Mouse (Mus musculus) heart, embryonic 13.5 days (tissue): ENCODE data around the gene Frem3. TPM values are rescaled to one million over a fixed set of nuclear protein-coding genes. Genes with fewer than 3 reads are reported as not detected.

Source experiments
- ATAC-seq: fragments of 200-750 bp; cut with Nextera tagmentation; 2 replicates; pipeline ENCODE4 v1.8.0; 2017; ENCODE audit warnings: moderate TSS enrichment; ENCODE audit not compliant: insufficient number of reproducible peaks, low FRiP score, low TSS enrichment; ENCODE audit errors: extremely low read depth
- H3K27ac ChIP-seq: fragments of 300-500 bp; sonication (generic); replicated peaks from 2 replicates; pipeline ENCODE4 v1.5.1; 2015; ENCODE audit warnings: moderate library complexity, mild to moderate bottlenecking, inconsistent platforms
- H3K27me3 ChIP-seq: fragments of 300-500 bp; sonication (generic); replicated peaks from 2 replicates; pipeline ENCODE4 v1.6.1; 2015; ENCODE audit warnings: mild to moderate bottlenecking, inconsistent platforms
- H3K36me3 ChIP-seq: fragments of 300-500 bp; sonication (generic); 2 replicates; pipeline ENCODE4 v1.6.1; 2015; ENCODE audit warnings: mild to moderate bottlenecking, inconsistent platforms
- H3K4me1 ChIP-seq: fragments of 300-500 bp; sonication (generic); 2 replicates; pipeline ENCODE4 v1.6.1; 2015; ENCODE audit warnings: inconsistent platforms
- H3K4me2 ChIP-seq: fragments of 300-500 bp; sonication (generic); 2 replicates; pipeline ENCODE4 v1.6.1; 2015; ENCODE audit warnings: inconsistent platforms, mild to moderate bottlenecking, moderate library complexity
- H3K4me3 ChIP-seq: fragments of 300-500 bp; sonication (generic); 2 replicates; pipeline ENCODE4 v1.5.1; 2015; ENCODE audit warnings: moderate library complexity, mild to moderate bottlenecking, inconsistent platforms
- H3K9ac ChIP-seq: fragments of 300-500 bp; sonication (generic); 2 replicates; pipeline ENCODE4 v1.6.1; 2015; ENCODE audit warnings: inconsistent platforms, mild to moderate bottlenecking, moderate library complexity
- H3K9me3 ChIP-seq: fragments of 300-500 bp; sonication (generic); 2 replicates; pipeline ENCODE4 v1.6.1; 2016; ENCODE audit warnings: inconsistent platforms
- WGBS: fragments of 180-500 bp; shearing (Covaris S2); methylation state at CpG from one replicate; pipeline ENCODE4 v1.1.7; 2015; ENCODE audit warnings: mixed read lengths; 5-methylcytosine and 5-hydroxymethylcytosine counted together
- polyA plus RNA-seq: library from polyadenylated mRNA; unstranded; fragments of >200 nt; fragmentation: Nextera tagmentation; extraction: Ambion mirVana; gene quantifications from 2 replicates; pipeline ENCODE4 v1.2.1, GENCODE M21; 2015

The Frem3 gene
- 0.46 and 0.67 TPM in 2 replicates for polyA plus RNA-seq

DNA sequence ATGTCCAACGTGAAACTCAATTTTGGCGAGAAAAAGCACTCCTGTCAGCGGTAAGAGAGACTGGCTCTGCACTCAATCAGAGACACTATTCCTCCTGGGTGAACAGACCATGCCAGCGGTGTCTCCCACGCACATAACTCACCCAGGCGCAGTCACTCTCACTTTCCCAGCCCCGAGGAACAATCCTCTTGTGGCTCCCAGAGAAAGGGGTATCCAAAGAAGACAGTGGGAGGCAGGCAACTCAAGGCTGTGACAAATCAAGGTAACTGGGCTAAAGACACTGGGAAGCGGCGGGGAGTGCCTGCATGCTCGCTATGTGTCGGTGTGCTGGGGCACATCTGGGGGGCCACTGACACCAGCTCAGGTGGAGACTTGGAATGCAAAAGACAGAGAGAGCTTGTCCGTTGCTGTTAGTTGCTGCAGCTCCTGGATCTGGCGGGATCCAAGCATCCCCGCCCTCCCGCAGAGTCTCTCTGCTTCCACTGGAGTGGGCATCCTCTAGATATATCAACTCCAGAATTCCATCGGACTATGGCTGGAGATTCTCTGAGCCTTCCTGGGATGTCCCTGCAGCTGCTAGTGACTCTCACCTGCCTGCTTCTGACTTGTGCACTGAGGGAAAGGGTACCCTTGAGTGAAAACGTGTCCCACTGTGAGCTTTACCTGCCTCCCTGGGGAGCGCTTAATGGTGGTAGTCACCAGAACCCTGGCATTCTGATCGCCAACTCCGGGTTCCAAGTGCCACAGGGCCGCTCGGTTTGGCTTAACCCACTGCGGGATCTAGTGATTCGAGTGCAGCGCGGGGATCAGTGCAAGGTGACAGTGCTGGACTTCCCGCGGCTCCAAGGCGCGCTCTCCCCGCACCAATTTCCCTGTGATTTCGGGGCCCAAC is at the start of gene Frem3:
Frem3 (plus strand) TSS at position 532 of the 892 bp plus-strand sequence.
- WGBS, result 4% methylated on average over 32 of the region's 32 CpGs
- peak within 1 kb of the TSS; percentile 33 for H3K9ac ChIP-seq
- H3K4me2 ChIP-seq, result peak within 1 kb of the TSS; percentile 68

DNA sequence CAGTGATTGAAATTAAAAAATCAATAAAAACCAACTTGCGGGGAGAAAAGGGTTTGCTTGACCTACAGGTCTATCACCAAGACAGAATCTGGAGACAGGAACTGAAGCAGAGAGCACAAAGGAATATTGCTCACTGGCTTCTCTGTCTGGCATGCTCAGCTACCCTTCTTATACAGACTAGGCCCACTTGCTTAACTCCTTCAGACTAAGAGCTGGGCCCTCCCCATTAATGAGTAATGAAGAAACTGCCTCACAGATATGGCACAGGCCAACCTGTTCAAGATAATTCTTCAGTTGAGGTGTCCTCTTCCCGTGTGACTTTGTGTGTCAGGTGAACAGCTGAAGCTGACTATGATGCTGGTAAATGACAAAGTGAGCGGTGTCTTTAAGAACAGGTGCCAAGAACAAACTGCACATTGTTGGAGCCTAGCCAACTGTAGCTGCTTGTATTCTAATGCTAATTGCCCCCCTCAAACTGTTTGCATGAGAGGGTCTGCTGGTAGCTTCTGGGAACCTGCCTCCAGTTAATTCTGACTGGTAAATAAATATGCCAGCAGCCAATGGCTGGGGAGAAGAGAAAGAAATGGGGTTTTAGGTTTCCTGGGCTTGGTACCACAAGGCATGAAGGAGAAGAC is 46.6 kb upstream of the Frem3 start:
- no peak overlapping the region for H3K4me2 ChIP-seq

More for the DNA sequence above, at the start of gene Frem3:
- no peak within 1 kb of the TSS for H3K27ac ChIP-seq
- H3K36me3 ChIP-seq, result no peaks in the 10 kb centered on the region
- H3K27me3 ChIP-seq, result peaks cover 48% of the 10 kb centered on the region
- H3K4me1 ChIP-seq, result peaks cover 17% of the 10 kb centered on the region
- H3K9me3 ChIP-seq, result no peaks in the 10 kb centered on the region
- peak within 1 kb of the TSS; percentile 44 for H3K4me3 ChIP-seq
- no peak for ATAC-seq

DNA sequence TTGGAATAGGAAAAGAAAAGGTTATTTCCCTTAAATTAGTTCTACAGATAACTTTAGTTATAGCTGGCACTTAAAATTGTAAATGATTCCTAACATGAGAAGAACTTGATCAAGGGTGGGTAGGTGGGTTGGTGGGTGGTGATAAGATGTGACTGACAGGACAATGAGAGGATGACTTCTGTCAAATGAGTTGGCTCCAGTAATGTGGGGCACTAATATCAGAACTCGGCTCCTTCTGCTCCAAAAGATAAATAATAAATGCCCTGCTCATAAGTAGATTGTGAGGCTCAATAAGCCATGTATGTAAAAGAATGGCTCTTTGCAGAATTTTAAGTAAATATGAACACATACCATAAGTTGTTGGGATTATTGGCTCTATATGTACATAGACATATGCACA is 43.4 kb upstream of the Frem3 start:
- no peaks in the 10 kb centered on the region for H3K36me3 ChIP-seq
- H3K4me1 ChIP-seq, result no peaks in the 10 kb centered on the region
- no peak overlapping the region for H3K4me3 ChIP-seq
- no peak overlapping the region for H3K9ac ChIP-seq
- no peak overlapping the region for H3K27ac ChIP-seq
- no peaks in the 10 kb centered on the region for H3K9me3 ChIP-seq
- no peak for ATAC-seq
- no peak overlapping the region for H3K4me2 ChIP-seq
- no peaks in the 10 kb centered on the region for H3K27me3 ChIP-seq
- 79% methylated on average over 1 of the region's 1 CpGs for WGBS

More for the DNA sequence above, 46.6 kb upstream of the Frem3 start:
- Histone ChIP-seq H3K27ac (no peak overlapping the region), H3K9ac (no peak overlapping the region), H3K4me1 (no peaks in the 10 kb centered on the region), H3K36me3 (no peaks in the 10 kb centered on the region), H3K27me3 (no peaks in the 10 kb centered on the region), H3K4me3 (no peak overlapping the region), H3K9me3 (no peaks in the 10 kb centered on the region)
- 74% methylated on average over 3 of the region's 3 CpGs for WGBS
- ATAC-seq, result no peak

DNA sequence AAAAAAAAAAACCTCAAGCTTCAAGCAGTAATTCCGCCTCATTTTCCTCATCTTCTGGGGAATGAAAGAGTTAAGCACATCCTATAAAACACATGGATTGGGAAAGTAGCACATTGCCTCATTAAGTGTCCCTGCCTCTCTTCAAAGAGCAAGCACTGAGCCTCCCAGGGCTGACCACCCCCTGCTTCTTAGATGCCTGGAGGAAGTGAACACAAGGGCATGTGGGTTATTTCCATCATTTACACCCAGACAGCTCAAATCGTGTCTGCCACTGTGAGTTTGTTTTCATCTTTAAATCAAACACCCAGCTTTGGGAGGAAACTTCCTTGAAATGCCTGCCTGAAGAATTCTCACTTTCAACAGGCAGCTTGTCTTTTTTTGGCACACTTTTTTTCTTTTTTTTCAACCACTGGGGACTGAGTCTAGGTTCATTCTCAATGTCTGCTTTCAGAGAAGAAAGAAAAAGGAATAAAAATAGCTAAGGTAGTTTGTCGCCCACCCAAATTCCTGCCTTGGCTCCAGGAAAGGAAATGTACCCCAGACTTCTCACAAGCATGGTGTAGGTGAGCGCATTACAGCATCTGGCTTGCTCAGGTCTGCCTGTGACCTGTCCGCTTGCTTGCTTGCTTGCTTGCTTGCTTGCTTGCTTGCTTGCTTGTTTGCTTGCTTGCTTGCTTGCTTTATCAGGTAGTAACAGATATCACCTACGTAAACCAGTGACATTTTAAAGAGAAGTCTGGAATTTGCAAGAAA is 42.5 kb upstream of the Frem3 start:
- no peaks in the 10 kb centered on the region for H3K27me3 ChIP-seq
- no peak overlapping the region for H3K4me3 ChIP-seq
- no peak overlapping the region for H3K27ac ChIP-seq
- no peak overlapping the region for H3K9ac ChIP-seq
- H3K4me1 ChIP-seq, result no peaks in the 10 kb centered on the region
- H3K36me3 ChIP-seq, result no peaks in the 10 kb centered on the region
- no peak for ATAC-seq
- WGBS, result 50% methylated on average over 6 of the region's 6 CpGs
- H3K9me3 ChIP-seq, result no peaks in the 10 kb centered on the region
- H3K4me2 ChIP-seq, result no peak overlapping the region

DNA sequence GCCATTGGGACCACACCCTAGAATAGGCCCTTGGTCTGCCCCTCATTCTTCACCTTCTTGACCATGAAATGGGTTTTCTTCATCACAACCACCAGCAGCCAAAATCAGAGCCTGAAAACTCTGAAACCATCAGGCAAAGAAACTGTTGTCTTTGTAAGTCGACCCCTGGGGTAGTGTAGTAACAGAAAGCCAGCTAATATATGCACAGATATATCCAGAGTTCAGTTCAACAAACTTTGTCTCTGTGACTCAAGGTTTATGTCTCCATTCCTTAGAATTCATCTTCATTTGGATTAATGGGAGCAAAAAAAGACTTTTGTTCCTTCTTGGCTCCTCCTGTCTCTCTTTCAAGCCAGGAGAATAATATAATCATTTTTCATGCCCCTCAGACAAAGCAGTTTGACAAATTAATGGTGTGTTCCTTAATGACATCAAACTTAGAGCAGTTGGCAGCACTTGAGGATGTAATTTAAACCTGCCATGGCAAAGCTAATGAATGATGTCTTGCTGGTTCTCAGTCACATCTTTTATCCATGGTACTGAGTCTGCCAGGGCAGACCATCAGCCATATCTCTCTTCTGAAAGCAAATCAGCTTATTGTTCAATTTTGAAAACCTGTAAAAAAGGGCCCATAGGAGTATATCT is 38.3 kb upstream of the Frem3 start:
- Histone ChIP-seq H3K27me3 (no peaks in the 10 kb centered on the region), H3K27ac (no peak overlapping the region), H3K4me2 (no peak overlapping the region), H3K4me3 (no peak overlapping the region), H3K9ac (no peak overlapping the region), H3K36me3 (no peaks in the 10 kb centered on the region), H3K4me1 (no peaks in the 10 kb centered on the region), H3K9me3 (no peaks in the 10 kb centered on the region)
- ATAC-seq, result no peak
- 58% methylated on average over 1 of the region's 1 CpGs for WGBS

DNA sequence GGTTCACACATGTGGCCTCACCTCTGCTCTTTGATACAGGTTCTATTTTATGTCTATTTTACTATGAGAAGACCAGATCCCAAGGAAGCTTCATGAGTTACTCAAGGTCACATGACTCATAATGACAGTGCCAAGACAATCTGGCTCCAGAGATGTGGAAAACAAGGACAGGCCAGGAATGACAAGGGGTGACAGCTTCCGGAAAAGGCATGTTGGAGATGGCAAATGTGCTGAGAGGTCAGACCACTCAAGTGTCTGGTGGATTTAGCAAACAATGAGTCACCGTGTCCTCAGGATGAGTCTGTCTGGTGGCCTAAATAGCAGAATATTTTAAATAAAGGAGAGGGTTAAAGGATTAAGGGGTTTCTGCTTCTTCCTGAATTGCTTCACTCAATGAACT is 33.8 kb upstream of the Frem3 start:
- Histone ChIP-seq H3K4me3 (no peak overlapping the region), H3K27ac (no peak overlapping the region), H3K4me2 (no peak overlapping the region), H3K9ac (no peak overlapping the region), H3K4me1 (no peaks in the 10 kb centered on the region), H3K36me3 (no peaks in the 10 kb centered on the region), H3K27me3 (no peaks in the 10 kb centered on the region), H3K9me3 (no peaks in the 10 kb centered on the region)
- 56% methylated on average over 2 of the region's 2 CpGs for WGBS
- no peak for ATAC-seq

DNA sequence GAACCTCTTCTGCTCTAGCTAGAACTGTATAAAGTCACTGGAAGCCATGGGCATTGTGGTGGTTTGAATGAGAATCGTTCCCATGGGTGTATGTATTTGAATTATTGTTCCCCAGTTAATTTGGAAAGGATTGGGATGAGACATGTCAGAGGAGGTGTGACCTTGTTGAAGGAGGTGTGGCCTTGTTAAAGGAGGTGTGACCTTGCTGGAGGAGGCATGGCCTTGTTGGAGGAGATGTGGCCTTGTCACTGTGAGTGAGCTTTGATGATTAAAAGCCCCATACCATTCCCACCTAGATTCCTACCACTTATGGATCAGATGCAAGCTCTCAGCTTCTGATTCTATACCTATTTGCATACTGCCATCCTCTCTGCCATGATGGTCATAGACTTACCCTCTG is 31.8 kb upstream of the Frem3 start:
- Histone ChIP-seq H3K4me3 (no peak overlapping the region), H3K4me2 (no peak overlapping the region), H3K36me3 (no peaks in the 10 kb centered on the region), H3K27me3 (no peaks in the 10 kb centered on the region), H3K27ac (no peak overlapping the region), H3K9me3 (no peaks in the 10 kb centered on the region), H3K9ac (no peak overlapping the region), H3K4me1 (no peaks in the 10 kb centered on the region)
- ATAC-seq, result no peak
- WGBS, result 69% methylated on average over 1 of the region's 1 CpGs

DNA sequence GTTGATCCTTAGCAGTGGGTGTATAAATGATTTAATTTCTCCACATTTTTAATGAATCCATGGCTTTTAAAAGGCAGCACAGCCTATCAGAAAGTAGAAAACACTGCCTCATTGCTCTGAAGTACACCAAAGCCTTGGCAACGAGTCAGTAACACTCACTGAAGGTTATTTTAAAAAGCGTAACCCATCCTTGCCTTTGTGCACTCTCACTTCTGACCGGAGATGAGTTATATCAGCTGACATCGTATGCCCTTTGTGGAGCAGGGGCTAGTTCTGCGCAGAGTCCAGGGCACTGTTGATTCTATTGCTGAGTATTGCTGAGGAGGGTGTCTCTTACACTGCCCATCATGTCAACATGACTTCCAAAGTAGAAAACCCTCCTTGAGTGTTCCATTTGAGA is 18.3 kb upstream of the Frem3 start:
- no peaks in the 10 kb centered on the region for H3K27me3 ChIP-seq
- ATAC-seq, result no peak
- no peak overlapping the region for H3K4me3 ChIP-seq
- H3K9ac ChIP-seq, result no peak overlapping the region
- no peaks in the 10 kb centered on the region for H3K4me1 ChIP-seq
- H3K36me3 ChIP-seq, result no peaks in the 10 kb centered on the region
- H3K27ac ChIP-seq, result no peak overlapping the region
- H3K4me2 ChIP-seq, result no peak overlapping the region
- WGBS, result 79% methylated on average over 5 of the region's 5 CpGs
- no peaks in the 10 kb centered on the region for H3K9me3 ChIP-seq

DNA sequence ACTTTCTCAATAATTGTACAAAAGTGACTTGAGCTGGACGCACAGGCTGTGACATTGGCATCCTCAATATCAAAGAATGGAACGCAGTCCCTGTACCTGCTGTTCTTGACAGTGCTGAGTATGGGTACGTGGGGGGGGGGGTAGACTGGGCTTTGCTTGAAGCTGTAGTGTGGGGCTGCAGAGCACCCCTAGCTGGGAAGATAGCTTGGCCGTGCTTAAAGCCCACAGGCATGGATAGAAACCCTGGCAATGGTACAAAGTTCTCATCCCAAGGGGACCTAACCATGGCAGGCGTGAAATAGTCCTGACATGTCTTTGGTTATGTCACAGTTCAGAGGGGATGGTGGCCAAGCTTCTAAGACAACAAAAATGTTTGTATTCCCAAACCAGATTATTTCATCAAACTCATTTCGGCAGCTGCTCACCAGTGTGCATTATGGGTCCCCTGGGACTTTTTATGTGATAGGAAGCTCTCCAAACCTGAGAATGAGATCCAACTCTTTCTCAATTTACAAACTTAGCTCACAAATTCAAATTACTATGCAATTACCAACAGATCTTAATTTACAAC is 10.2 kb upstream of the Frem3 start:
- Histone ChIP-seq H3K4me2 (no peak overlapping the region), H3K9ac (no peak overlapping the region), H3K27me3 (no peaks in the 10 kb centered on the region), H3K4me1 (no peaks in the 10 kb centered on the region), H3K36me3 (no peaks in the 10 kb centered on the region), H3K27ac (no peak overlapping the region), H3K9me3 (no peaks in the 10 kb centered on the region), H3K4me3 (no peak overlapping the region)
- WGBS, result 65% methylated on average over 6 of the region's 6 CpGs
- no peak for ATAC-seq

DNA sequence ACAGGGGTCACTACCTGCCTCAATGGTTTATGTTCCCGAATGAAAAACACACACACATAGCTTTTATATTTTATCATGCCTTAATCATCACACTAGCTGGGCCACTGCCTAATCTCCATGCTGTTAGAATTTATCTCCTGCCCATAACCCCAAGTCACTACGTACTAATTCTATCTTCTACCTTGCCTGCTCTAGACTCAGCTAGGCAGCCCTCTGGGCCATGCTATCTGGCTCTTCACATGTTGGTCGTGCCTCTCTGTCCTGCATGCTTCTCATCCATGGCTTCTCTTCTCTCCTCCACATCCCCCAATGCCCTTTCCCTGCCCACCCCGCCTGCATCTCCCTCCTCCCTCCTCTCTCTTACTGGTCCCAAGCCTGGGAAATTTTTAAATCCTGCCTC is 9.0 kb upstream of the Frem3 start:
- 62% methylated on average over 4 of the region's 4 CpGs for WGBS
- Histone ChIP-seq H3K27me3 (no peaks in the 10 kb centered on the region), H3K4me2 (no peak overlapping the region), H3K9ac (no peak overlapping the region), H3K4me3 (no peak overlapping the region), H3K27ac (no peak overlapping the region), H3K36me3 (no peaks in the 10 kb centered on the region), H3K4me1 (no peaks in the 10 kb centered on the region), H3K9me3 (no peaks in the 10 kb centered on the region)
- ATAC-seq, result no peak

DNA sequence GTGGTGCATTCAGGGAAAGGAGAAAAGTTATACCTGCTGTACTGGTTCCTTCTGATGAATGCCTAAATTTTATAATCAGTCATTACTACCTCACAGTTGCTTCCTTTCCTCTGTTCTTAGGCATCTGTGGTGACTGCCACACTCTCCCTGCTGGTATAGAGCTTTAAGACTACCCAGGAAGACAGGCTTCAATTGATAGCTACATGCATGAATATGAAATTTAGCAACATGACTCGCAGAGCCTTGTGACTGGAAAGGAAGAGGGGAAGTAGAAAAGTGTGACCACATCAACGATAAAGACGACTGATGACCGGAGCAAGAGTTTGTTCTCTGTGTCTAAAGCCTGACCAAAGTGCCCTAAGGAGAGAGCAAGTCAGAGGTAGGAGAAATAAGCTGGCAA is 3.8 kb upstream of the Frem3 start:
- WGBS, result 89% methylated on average over 4 of the region's 4 CpGs
- ATAC-seq, result no peak
- Histone ChIP-seq H3K9me3 (no peaks in the 10 kb centered on the region), H3K9ac (no peak overlapping the region), H3K4me1 (peaks cover 17% of the 10 kb centered on the region), H3K27ac (no peak overlapping the region), H3K27me3 (peaks cover 26% of the 10 kb centered on the region), H3K4me2 (no peak overlapping the region), H3K36me3 (no peaks in the 10 kb centered on the region), H3K4me3 (no peak overlapping the region)
